Mouse (Mus musculus) embryonic facial prominence, embryonic 11.5 days (tissue): ENCODE measurements around the gene Robo1. TPM values are rescaled to one million over a fixed set of nuclear protein-coding genes. Genes with fewer than 3 reads are reported as not detected.
"Not testable (repeated sequence)": the region's sequence is repeated elsewhere in the genome, so short reads cannot be mapped to it uniquely, and the experiment has no call there.

Experiments
- ATAC-seq: fragments of 200-750 bp; cut with Nextera tagmentation; replicated peaks from 2 replicates; pipeline ENCODE4 v1.8.0; 2017; ENCODE audit warnings: low read depth; ENCODE audit not compliant: insufficient number of reproducible peaks, low FRiP score, low TSS enrichment
- DNase-seq: peaks from one replicate; pipeline ENCODE4 v3.0.0-alpha.2; 2015; ENCODE audit warnings: low spot score
- H3K27ac ChIP-seq: fragments of 300-500 bp; sonication (generic); replicated peaks from 2 replicates; pipeline ENCODE4 v1.5.1; 2014; ENCODE audit warnings: mild to moderate bottlenecking, low read depth, low read length, control low read depth
- H3K27me3 ChIP-seq: fragments of 300-500 bp; sonication (generic); 2 replicates; pipeline ENCODE4 v1.6.1; 2014; ENCODE audit warnings: mild to moderate bottlenecking, low read length, moderate library complexity, mixed read lengths; ENCODE audit not compliant: control insufficient read depth, insufficient read depth
- H3K36me3 ChIP-seq: fragments of 300-500 bp; sonication (generic); replicated peaks from 2 replicates; pipeline ENCODE4 v1.6.1; 2014; ENCODE audit warnings: low read depth, mild to moderate bottlenecking, low read length, moderate library complexity, mixed read lengths; ENCODE audit not compliant: control insufficient read depth, insufficient read depth
- H3K4me1 ChIP-seq: fragments of 300-500 bp; sonication (generic); 2 replicates; pipeline ENCODE4 v1.6.1; 2014; ENCODE audit warnings: low read length, mixed read lengths; ENCODE audit not compliant: control insufficient read depth, insufficient read depth
- H3K4me2 ChIP-seq: fragments of 300-500 bp; sonication (generic); 2 replicates; pipeline ENCODE4 v1.6.1; 2014; ENCODE audit warnings: low read depth, mild to moderate bottlenecking, control low read depth, low read length, moderate library complexity
- H3K4me3 ChIP-seq: fragments of 300-500 bp; sonication (generic); 2 replicates; pipeline ENCODE4 v1.5.1; 2014; ENCODE audit warnings: low read depth, low read length, control low read depth
- H3K9ac ChIP-seq: fragments of 300-500 bp; sonication (generic); replicated peaks from 2 replicates; pipeline ENCODE4 v1.6.1; 2014; ENCODE audit warnings: mild to moderate bottlenecking, control low read depth, low read length
- H3K9me3 ChIP-seq: fragments of 300-500 bp; sonication (generic); replicated peaks from 2 replicates; pipeline ENCODE4 v1.6.1; 2016; ENCODE audit warnings: mild to moderate bottlenecking, low read length, inconsistent platforms, mixed read lengths; ENCODE audit not compliant: control insufficient read depth
- WGBS: fragments of 180-500 bp; shearing (Covaris S2); extraction: QIAGEN DNeasy Blood & Tissue Kit; methylation state at CpG from one replicate; pipeline ENCODE4 v1.1.7; 2014; 5-methylcytosine and 5-hydroxymethylcytosine counted together
- polyA plus RNA-seq: library from polyadenylated mRNA; unstranded; fragments of >200 nt; fragmentation: Nextera tagmentation; extraction: Ambion mirVana; gene quantifications from 2 replicates; pipeline ENCODE4 v1.2.1, GENCODE M21; 2014

Robo1 gene
- polyA plus RNA-seq, 1 experiment from 2014 or later: 50.0 TPM

GRCm38 (mm10) chr16:72551672-72552243 lies 243.7 kb downstream of the Robo1 start:
- no peaks in the 10 kb centered on the region for H3K27me3 ChIP-seq

GRCm38 (mm10) chr16:72553713-72554112 lies 245.6 kb downstream of the Robo1 start:
- Histone ChIP-seq H3K4me2 (no peak overlapping the region), H3K9me3 (no peaks in the 10 kb centered on the region), H3K4me1 (no peaks in the 10 kb centered on the region), H3K36me3 (no peaks in the 10 kb centered on the region), H3K27ac (no peak overlapping the region), H3K9ac (no peak overlapping the region), H3K4me3 (no peak overlapping the region), H3K27me3 (no peaks in the 10 kb centered on the region)
- DNase-seq: no peak
- no peak for ATAC-seq
- WGBS: 43% methylated on average over 5 of the region's 5 CpGs

More at GRCm38 (mm10) chr16:72551672-72552243, 243.7 kb downstream of the Robo1 start:
- Histone ChIP-seq H3K9ac (no peak overlapping the region), H3K4me1 (no peaks in the 10 kb centered on the region), H3K9me3 (no peaks in the 10 kb centered on the region), H3K4me2 (no peak overlapping the region), H3K4me3 (no peak overlapping the region), H3K27ac (no peak overlapping the region), H3K36me3 (no peaks in the 10 kb centered on the region)
- ATAC-seq (peak; percentile 52; the same call in 1 of the 2 replicates), DNase-seq (peak; percentile 6)
- 24% methylated on average over 8 of the region's 8 CpGs for WGBS

- DNase-seq, H3K4me2 ChIP-seq: not testable (repeated sequence)
- 52% methylated on average over 2 of the region's 2 CpGs for WGBS
These were observed 254.0 kb downstream of the Robo1 start for GRCm38 (mm10) chr16:72562149-72562548.

GRCm38 (mm10) chr16:72563196-72563963 lies 255.3 kb downstream of the Robo1 start:
- no peak overlapping the region for H3K4me3 ChIP-seq
- no peak overlapping the region for H3K4me2 ChIP-seq

More at GRCm38 (mm10) chr16:72562149-72562548, 254.0 kb downstream of the Robo1 start:
- not testable (repeated sequence) for H3K4me3 ChIP-seq, H3K27me3 ChIP-seq, H3K27ac ChIP-seq, H3K9ac ChIP-seq, H3K4me1 ChIP-seq, H3K36me3 ChIP-seq, ATAC-seq, H3K9me3 ChIP-seq

GRCm38 (mm10) chr16:72575171-72575570 lies 267.1 kb downstream of the Robo1 start:
- ATAC-seq (no peak), DNase-seq (no peak)
- H3K4me2 ChIP-seq: no peak overlapping the region
- no peaks in the 10 kb centered on the region for H3K9me3 ChIP-seq
- H3K36me3 ChIP-seq: no peaks in the 10 kb centered on the region
- no peak overlapping the region for H3K27ac ChIP-seq
- WGBS: 98% methylated on average over 1 of the region's 1 CpGs
- no peaks in the 10 kb centered on the region for H3K4me1 ChIP-seq
- H3K9ac ChIP-seq: no peak overlapping the region
- no peaks in the 10 kb centered on the region for H3K27me3 ChIP-seq
- H3K4me3 ChIP-seq: no peak overlapping the region

More at GRCm38 (mm10) chr16:72563196-72563963, 255.3 kb downstream of the Robo1 start:
- DNase-seq (no peak), ATAC-seq (no peak)
- Histone ChIP-seq H3K4me1 (no peaks in the 10 kb centered on the region; the same call in 1 of the 2 replicates), H3K9me3 (no peaks in the 10 kb centered on the region), H3K27me3 (no peaks in the 10 kb centered on the region), H3K9ac (no peak overlapping the region), H3K27ac (no peak overlapping the region), H3K36me3 (no peaks in the 10 kb centered on the region)
- 23% methylated on average over 15 of the region's 15 CpGs for WGBS

GRCm38 (mm10) chr16:72576956-72577355 lies 268.9 kb downstream of the Robo1 start:
- no peaks in the 10 kb centered on the region for H3K9me3 ChIP-seq
- WGBS: 71% methylated on average over 7 of the region's 7 CpGs
- no peak overlapping the region for H3K4me3 ChIP-seq
- no peak overlapping the region for H3K9ac ChIP-seq
- no peaks in the 10 kb centered on the region for H3K27me3 ChIP-seq
- DNase-seq (no peak), ATAC-seq (no peak)
- H3K4me1 ChIP-seq: no peaks in the 10 kb centered on the region
- H3K36me3 ChIP-seq: no peaks in the 10 kb centered on the region
- no peak overlapping the region for H3K4me2 ChIP-seq
- no peak overlapping the region for H3K27ac ChIP-seq

GRCm38 (mm10) chr16:72584454-72585159 lies 276.5 kb downstream of the Robo1 start:
- no peak for ATAC-seq
- Histone ChIP-seq H3K9me3 (no peaks in the 10 kb centered on the region), H3K4me2 (no peak overlapping the region), H3K27ac (no peak overlapping the region), H3K4me3 (no peak overlapping the region), H3K4me1 (no peaks in the 10 kb centered on the region), H3K27me3 (no peaks in the 10 kb centered on the region), H3K36me3 (no peaks in the 10 kb centered on the region), H3K9ac (no peak overlapping the region)
- no peak for DNase-seq
- 77% methylated on average over 11 of the region's 11 CpGs for WGBS
